Mouse (Mus musculus) midbrain, embryonic 11.5 days (tissue): Measurements from ENCODE around the gene Egln1. TPM values are rescaled to one million over a fixed set of nuclear protein-coding genes. Genes with fewer than 3 reads are reported as not detected.

Source experiments
- ATAC-seq: fragments of 200-750 bp; cut with Nextera tagmentation; 2 replicates; pipeline ENCODE4 v1.8.0; 2017; ENCODE audit warnings: moderate TSS enrichment, moderate library complexity; ENCODE audit not compliant: low FRiP score
- DNase-seq: peaks from one replicate; pipeline ENCODE4 v3.0.0; 2015; ENCODE audit warnings: low spot score; ENCODE audit errors: missing footprints
- H3K27ac ChIP-seq: fragments of 300-500 bp; sonication (generic); 2 replicates; pipeline ENCODE4 v1.5.1; 2014; ENCODE audit warnings: low read depth, low read length
- H3K27me3 ChIP-seq: fragments of 300-500 bp; sonication (generic); 2 replicates; pipeline ENCODE4 v1.6.1; 2014; ENCODE audit warnings: mild to moderate bottlenecking, low read length, moderate library complexity, mixed read lengths; ENCODE audit not compliant: control insufficient read depth, insufficient read depth
- H3K36me3 ChIP-seq: fragments of 300-500 bp; sonication (generic); 2 replicates; pipeline ENCODE4 v1.6.1; 2014; ENCODE audit warnings: mild to moderate bottlenecking, low read length, moderate library complexity, mixed read lengths; ENCODE audit not compliant: control insufficient read depth, insufficient read depth
- H3K4me1 ChIP-seq: fragments of 300-500 bp; sonication (generic); 2 replicates; pipeline ENCODE4 v1.6.1; 2014; ENCODE audit warnings: low read length; ENCODE audit not compliant: control insufficient read depth, insufficient read depth
- H3K4me2 ChIP-seq: fragments of 300-500 bp; sonication (generic); 2 replicates; pipeline ENCODE4 v1.6.1; 2014; ENCODE audit warnings: mild to moderate bottlenecking, moderate library complexity
- H3K4me3 ChIP-seq: fragments of 300-500 bp; sonication (generic); 2 replicates; pipeline ENCODE4 v1.5.1; 2014; ENCODE audit warnings: low read depth, low read length
- H3K9ac ChIP-seq: fragments of 300-500 bp; sonication (generic); 2 replicates; pipeline ENCODE4 v1.6.1; 2014; ENCODE audit warnings: low read length
- H3K9me3 ChIP-seq: fragments of 300-500 bp; sonication (generic); 2 replicates; pipeline ENCODE4 v1.6.1; 2016; ENCODE audit warnings: low read length; ENCODE audit not compliant: control insufficient read depth
- WGBS: fragments of 180-500 bp; shearing (Covaris S2); extraction: QIAGEN DNeasy Blood & Tissue Kit; methylation state at CpG from one replicate; pipeline ENCODE4 v1.1.7; 2014; 5-methylcytosine and 5-hydroxymethylcytosine counted together
- polyA plus RNA-seq: library from polyadenylated mRNA; unstranded; fragments of >200 nt; fragmentation: Nextera tagmentation; extraction: Ambion mirVana; gene quantifications from 2 replicates; pipeline ENCODE4 v1.2.1, GENCODE M21; 2014

Gene Egln1
- polyA plus RNA-seq, 1 experiment from 2014 or later: 18.5 TPM

DNA sequence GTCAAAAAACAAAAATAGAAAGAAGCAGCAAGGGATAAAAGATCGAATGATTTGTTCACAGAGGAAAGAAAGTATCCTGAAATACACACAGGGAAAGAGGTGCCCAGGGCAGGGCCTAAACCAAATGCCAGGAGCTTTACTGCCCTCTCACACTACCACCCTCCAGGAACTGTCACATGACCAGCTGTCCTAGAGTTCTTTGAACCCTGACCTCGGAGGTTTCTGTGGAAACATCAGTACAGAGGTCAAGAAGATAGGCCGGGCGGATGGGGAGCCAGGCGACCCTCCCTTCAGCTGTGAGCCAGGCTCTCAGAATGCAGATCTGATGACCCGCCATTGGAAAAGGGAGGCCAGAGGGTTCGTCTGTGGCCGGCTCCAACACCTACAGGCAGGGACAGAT lies 24.1 kb upstream of the Egln1 start:
- Histone ChIP-seq H3K4me1 (no peaks in the 10 kb centered on the region), H3K9me3 (no peaks in the 10 kb centered on the region; the same call in 1 of the 2 replicates), H3K27me3 (no peaks in the 10 kb centered on the region), H3K27ac (no peak overlapping the region), H3K4me2 (no peak overlapping the region), H3K4me3 (no peak overlapping the region), H3K36me3 (no peaks in the 10 kb centered on the region), H3K9ac (no peak overlapping the region)
- WGBS: 80% methylated on average over 8 of the region's 8 CpGs
- ATAC-seq (no peak), DNase-seq (no peak)

DNA sequence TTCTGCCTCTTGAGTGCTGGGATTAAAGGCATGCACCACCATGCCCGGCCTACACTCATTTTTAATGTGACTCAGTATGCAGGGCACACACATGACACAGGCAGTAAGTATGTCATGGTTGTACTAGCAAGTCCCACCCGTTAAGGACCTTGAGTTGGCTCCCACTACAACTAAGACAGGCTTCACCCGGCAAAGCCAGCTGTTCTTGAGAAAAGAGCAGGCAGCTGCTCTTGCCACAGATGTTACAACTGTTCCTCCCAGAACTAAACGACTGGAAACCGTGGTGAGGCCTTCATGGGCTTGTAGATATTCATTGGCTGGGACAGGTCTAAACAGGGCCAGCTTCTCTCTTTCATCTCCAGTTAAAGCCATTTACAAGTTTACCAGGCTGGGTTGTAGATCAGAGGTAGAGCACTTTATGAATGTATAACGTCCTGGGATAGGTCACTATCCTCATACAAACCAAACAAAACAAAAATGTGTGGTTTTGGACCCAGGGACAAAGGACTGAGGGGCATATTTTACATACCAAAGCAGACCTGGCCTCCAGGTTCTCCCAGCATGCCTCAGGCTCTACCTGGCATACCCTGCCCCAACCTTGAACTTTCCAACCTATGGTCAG lies 21.3 kb upstream of the Egln1 start:
- H3K9ac ChIP-seq: no peak overlapping the region
- no peak overlapping the region for H3K4me3 ChIP-seq
- H3K4me1 ChIP-seq: no peaks in the 10 kb centered on the region
- H3K36me3 ChIP-seq: no peaks in the 10 kb centered on the region
- no peaks in the 10 kb centered on the region for H3K27me3 ChIP-seq
- H3K9me3 ChIP-seq: no peaks in the 10 kb centered on the region; the same call in 1 of the 2 replicates
- no peak overlapping the region for H3K27ac ChIP-seq
- DNase-seq (no peak), ATAC-seq (no peak)
- WGBS: 88% methylated on average over 6 of the region's 6 CpGs
- H3K4me2 ChIP-seq: no peak overlapping the region

DNA sequence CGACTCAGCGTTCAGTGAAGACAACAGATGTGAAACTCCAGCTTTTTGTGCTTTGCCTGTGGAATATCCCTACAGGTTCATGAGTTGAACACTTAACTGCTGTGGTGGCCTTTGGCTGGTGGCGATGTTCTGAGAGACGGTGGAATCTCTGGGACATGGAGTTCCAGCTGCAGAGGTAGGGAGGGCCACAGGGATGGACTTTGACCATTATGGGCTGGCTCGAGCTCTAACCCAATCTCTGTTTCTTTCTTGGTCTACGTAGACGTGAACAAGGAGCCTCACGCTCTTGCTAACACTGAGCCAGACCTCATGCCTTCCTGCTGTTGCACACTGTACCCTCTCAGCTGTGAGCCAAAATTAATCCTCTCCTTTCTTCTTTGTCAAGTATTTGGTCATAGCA lies 15.8 kb upstream of the Egln1 start:
- ATAC-seq (no peak), DNase-seq (no peak)
- H3K4me3 ChIP-seq: no peak overlapping the region
- no peaks in the 10 kb centered on the region for H3K27me3 ChIP-seq
- H3K4me2 ChIP-seq: no peak overlapping the region
- no peaks in the 10 kb centered on the region for H3K9me3 ChIP-seq
- H3K36me3 ChIP-seq: no peaks in the 10 kb centered on the region
- no peak overlapping the region for H3K9ac ChIP-seq
- peaks cover 4% of the 10 kb centered on the region; the same call in 1 of the 2 replicates for H3K4me1 ChIP-seq
- no peak overlapping the region for H3K27ac ChIP-seq
- WGBS: 91% methylated on average over 8 of the region's 8 CpGs

DNA sequence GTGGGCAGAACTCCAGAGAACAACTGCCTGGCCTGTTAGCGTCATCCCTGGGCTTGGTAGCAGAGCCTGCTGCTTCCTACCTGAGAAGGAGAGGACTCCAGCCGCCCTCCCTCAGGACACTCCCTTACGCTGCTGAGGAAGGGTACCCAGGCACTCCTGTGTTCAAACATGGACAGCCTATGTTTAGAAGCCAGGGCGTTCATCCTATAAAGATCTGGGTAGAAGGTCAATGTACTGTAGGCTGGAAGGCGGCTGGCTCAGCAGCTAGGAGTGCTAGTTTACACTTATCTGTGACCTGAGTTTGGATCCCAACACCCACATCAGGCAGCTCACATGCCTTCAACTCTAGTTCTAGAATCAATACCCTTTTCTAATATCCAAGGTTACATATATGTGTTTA lies 14.1 kb upstream of the Egln1 start:
- H3K9me3 ChIP-seq: no peaks in the 10 kb centered on the region
- no peaks in the 10 kb centered on the region for H3K36me3 ChIP-seq
- H3K27me3 ChIP-seq: no peaks in the 10 kb centered on the region
- H3K9ac ChIP-seq: no peak overlapping the region
- ATAC-seq (no peak), DNase-seq (no peak)
- peaks cover 8% of the 10 kb centered on the region; the same call in 1 of the 2 replicates for H3K4me1 ChIP-seq
- H3K4me2 ChIP-seq: no peak overlapping the region
- no peak overlapping the region for H3K4me3 ChIP-seq
- WGBS: 92% methylated on average over 5 of the region's 5 CpGs
- H3K27ac ChIP-seq: no peak overlapping the region

DNA sequence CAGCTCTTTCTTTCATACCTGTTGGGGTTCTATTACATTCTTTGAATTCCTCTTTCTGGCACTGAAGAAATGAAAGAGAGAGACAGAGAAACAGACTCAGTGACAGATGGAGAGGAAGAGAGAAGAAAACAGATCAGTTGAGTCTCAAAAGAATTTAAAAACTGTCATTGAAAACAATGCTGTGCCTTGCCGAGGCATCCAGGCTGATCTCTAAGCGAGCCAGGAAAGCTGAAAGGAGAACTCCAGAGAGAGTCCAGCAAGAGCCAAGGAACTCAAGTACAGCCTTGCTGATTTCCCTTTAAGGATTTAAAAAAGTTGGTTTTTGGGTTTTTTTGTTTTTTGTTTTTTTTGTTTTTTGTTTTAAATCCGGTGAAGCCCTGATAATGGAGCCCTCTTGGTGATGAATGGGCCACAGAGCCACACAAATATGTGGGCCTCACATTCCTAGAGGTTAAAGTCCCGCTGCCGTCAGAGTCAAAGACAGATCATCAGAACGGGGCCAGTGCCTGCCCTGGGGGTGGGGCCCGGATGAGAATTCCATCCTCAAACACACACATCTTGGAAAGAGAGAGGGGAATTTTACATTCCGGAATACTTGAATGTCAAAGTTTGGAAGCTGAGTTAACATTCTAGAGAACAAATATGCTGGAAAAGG lies 11.2 kb upstream of the Egln1 start:
- no peaks in the 10 kb centered on the region for H3K9me3 ChIP-seq
- DNase-seq (no peak), ATAC-seq (no peak)
- H3K9ac ChIP-seq: no peak overlapping the region
- peaks cover 8% of the 10 kb centered on the region; the same call in 1 of the 2 replicates for H3K4me1 ChIP-seq
- H3K27me3 ChIP-seq: no peaks in the 10 kb centered on the region
- 29% methylated on average over 8 of the region's 8 CpGs for WGBS
- no peak overlapping the region for H3K4me3 ChIP-seq
- no peaks in the 10 kb centered on the region for H3K36me3 ChIP-seq
- no peak overlapping the region for H3K4me2 ChIP-seq
- no peak overlapping the region for H3K27ac ChIP-seq

DNA sequence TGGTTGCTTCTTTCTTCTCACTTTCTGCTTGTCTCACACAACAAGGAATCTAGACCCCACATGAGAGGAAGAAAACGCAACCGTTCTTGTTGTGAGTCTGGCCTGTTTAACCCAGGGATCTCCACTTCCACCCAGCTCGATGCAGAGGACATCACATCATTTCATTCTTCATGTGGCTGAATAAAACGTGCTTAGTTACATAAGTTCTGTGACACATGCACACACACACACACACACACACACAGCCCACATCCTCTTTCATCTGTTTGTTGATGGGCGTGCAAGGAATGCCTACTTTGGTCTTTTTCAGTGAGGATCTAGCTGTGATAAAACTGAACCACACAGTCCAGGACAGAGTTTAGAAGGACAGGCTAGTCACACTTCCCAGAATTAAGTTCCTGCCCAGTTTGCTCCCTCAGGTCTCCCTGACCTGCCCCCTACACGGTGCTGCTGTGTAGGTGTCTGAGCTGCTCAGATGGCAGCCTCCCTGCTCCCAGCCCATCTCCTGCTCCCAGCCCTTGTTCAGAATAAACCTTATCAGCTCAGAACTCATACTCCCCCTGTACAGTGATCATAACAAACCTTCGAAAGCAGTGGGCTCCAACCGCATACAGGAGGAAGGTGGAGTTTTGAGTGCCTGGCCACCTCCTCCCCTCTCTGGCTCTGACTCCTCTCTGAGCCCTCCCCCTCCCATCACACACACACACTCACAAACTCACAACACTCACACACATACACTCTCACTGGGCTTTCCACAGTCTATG lies 10.5 kb upstream of the Egln1 start:
- H3K9me3 ChIP-seq: no peaks in the 10 kb centered on the region
- H3K27me3 ChIP-seq: no peaks in the 10 kb centered on the region
- 79% methylated on average over 8 of the region's 8 CpGs for WGBS
- DNase-seq (peak; percentile 84), ATAC-seq (no peak)
- H3K9ac ChIP-seq: no peak overlapping the region
- H3K4me2 ChIP-seq: no peak overlapping the region
- no peak overlapping the region for H3K4me3 ChIP-seq
- H3K4me1 ChIP-seq: peaks cover 8% of the 10 kb centered on the region; the same call in 1 of the 2 replicates
- no peak overlapping the region for H3K27ac ChIP-seq
- H3K36me3 ChIP-seq: no peaks in the 10 kb centered on the region

DNA sequence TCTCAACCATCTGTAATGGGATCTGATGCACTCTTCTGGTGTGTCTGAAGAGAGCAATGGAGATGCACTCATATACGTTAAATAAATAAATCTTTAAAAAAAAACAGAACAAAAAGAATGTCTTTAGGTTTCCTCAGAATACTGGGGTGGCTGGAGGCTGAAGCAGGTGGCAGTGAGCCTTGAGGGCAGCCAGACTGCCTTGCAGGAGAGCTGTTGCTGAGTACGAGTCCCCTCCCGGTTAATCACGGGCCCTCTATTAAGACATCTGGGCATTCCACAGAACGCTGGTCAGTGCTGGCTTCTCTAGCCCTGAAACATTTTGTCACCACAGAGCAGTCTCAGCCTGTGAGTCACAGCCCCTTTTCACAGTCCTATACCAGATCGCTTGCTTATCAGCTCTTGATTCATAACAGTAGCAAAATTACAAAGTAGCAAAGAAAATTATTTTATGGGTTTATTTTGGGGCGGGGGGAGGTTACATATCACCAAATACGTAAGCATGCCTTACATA lies 5.5 kb upstream of the Egln1 start:
- no peak overlapping the region for H3K4me2 ChIP-seq
- H3K27me3 ChIP-seq: no peaks in the 10 kb centered on the region
- 82% methylated on average over 8 of the region's 8 CpGs for WGBS
- H3K27ac ChIP-seq: no peak overlapping the region
- DNase-seq (no peak), ATAC-seq (no peak)
- H3K9ac ChIP-seq: no peak overlapping the region
- no peak overlapping the region for H3K4me3 ChIP-seq
- no peaks in the 10 kb centered on the region for H3K36me3 ChIP-seq
- H3K4me1 ChIP-seq: peaks cover 6% of the 10 kb centered on the region; the same call in 1 of the 2 replicates
- no peaks in the 10 kb centered on the region for H3K9me3 ChIP-seq

DNA sequence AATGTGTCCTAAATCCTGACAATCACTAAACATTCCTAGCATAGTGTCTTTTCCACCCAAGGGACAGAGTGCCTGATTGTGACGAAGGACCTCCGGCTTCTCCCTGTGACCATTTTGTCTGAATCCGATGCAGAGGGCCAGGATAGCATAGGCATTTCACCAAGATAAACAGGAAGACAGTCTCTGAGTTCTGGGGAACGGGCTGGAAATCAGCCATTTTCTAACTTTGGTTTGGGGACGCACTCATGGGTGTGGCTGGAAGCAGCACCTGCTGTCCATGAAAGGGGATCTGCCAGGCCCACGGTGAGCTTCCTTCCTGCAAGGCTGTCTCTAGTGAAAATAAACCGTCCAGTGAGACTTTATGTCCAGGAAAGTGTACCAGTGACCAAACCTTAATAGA lies 4.1 kb upstream of the Egln1 start:
- no peak overlapping the region for H3K4me3 ChIP-seq
- peaks cover 6% of the 10 kb centered on the region; the same call in 1 of the 2 replicates for H3K4me1 ChIP-seq
- no peaks in the 10 kb centered on the region for H3K9me3 ChIP-seq
- DNase-seq: no peak
- WGBS: 92% methylated on average over 7 of the region's 7 CpGs
- H3K36me3 ChIP-seq: no peaks in the 10 kb centered on the region
- no peak overlapping the region for H3K4me2 ChIP-seq
- ATAC-seq: no peak
- H3K27ac ChIP-seq: no peak overlapping the region
- no peaks in the 10 kb centered on the region for H3K27me3 ChIP-seq
- H3K9ac ChIP-seq: no peak overlapping the region

DNA sequence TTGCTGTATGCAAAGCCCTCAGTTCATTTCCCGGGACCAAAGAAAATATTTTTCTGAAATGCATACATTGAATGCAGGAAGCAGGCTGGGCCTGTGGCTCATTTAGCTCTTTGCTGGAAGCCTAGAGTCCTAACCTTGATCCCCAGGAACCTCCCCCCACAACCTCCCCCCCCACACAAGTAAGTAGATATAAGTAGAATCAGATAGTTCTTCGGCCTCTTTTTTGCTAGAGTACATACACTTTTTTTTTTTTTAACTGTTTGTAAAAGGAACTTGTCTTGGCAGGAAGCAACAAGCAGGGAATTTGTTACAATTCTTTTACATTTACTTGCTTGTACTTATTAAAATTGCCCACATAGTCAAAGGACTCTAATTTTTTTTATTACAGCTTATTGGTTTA lies 1.7 kb upstream of the Egln1 start:
- no peak for ATAC-seq
- H3K4me1 ChIP-seq: peaks cover 18% of the 10 kb centered on the region
- 75% methylated on average over 2 of the region's 2 CpGs for WGBS
- H3K4me2 ChIP-seq: peak overlapping the region; percentile 68
- no peaks in the 10 kb centered on the region for H3K27me3 ChIP-seq
- H3K9ac ChIP-seq: 0 out of 2 replicates have a peak overlapping the region, but pooled peaks have one; percentile 28
- no peaks in the 10 kb centered on the region for H3K36me3 ChIP-seq
- H3K27ac ChIP-seq: no peak overlapping the region
- H3K9me3 ChIP-seq: no peaks in the 10 kb centered on the region
- H3K4me3 ChIP-seq: 0 out of 2 replicates have a peak overlapping the region, but pooled peaks have one; percentile 88
- no peak for DNase-seq
